Mouse (Mus musculus): ENCODE results near the gene Zfp524.
"Not testable (repeated sequence)": the region's sequence is repeated elsewhere in the genome, so short reads cannot be mapped to it uniquely, and the experiment has no call there.

Gene Zfp524

GRCm38 (mm10) chr7:5016057-5016456, 1.8 kb downstream of the Zfp524 start:
- no peak for DNase-seq (ENCODE audit: low read depth, low spot score)

- DNase-seq (ENCODE audit: low read depth, low spot score): no peak
Observed at GRCm38 (mm10) chr7:5016920-5017319, 2.7 kb downstream of the Zfp524 start.

- no peak for DNase-seq (ENCODE audit: low read depth, low spot score)
Observed at GRCm38 (mm10) chr7:5017352-5017751, 3.1 kb downstream of the Zfp524 start.

- no peak for DNase-seq (ENCODE audit: low read depth, low spot score)
Observed at GRCm38 (mm10) chr7:5017931-5018330, 3.7 kb downstream of the Zfp524 start.

GRCm38 (mm10) chr7:5019576-5019975, 5.4 kb downstream of the Zfp524 start:
- DNase-seq (ENCODE audit: low read depth, low spot score): not testable (repeated sequence)

GRCm38 (mm10) chr7:5020000-5020681, 5.9 kb downstream of the Zfp524 start, which contains the start of the genes Zfp865 and Ccdc106:
TSS of gene Zfp865 (plus strand) at chr7:5020376.
TSS of gene Ccdc106 (plus strand) at chr7:5020553.
- DNase-seq (ENCODE audit: low read depth, low spot score): peak; percentile 95

GRCm38 (mm10) chr7:5020685-5021084, 6.5 kb downstream of the Zfp524 start:
- DNase-seq (ENCODE audit: low read depth, low spot score): no peak

GRCm38 (mm10) chr7:5021197-5021596, 7.0 kb downstream of the Zfp524 start:
- no peak for DNase-seq (ENCODE audit: low read depth, low spot score)

GRCm38 (mm10) chr7:5029543-5029942, 15.3 kb downstream of the Zfp524 start:
- DNase-seq (ENCODE audit: low read depth, low spot score): no peak

- DNase-seq (ENCODE audit: low read depth, low spot score): no peak
Observed at GRCm38 (mm10) chr7:5029946-5030345, 15.7 kb downstream of the Zfp524 start.

GRCm38 (mm10) chr7:5030554-5031275, 16.5 kb downstream of the Zfp524 start:
- no peak for DNase-seq (ENCODE audit: low read depth, low spot score)

- no peak for DNase-seq (ENCODE audit: low read depth, low spot score)
Observed at GRCm38 (mm10) chr7:5031496-5031895, 17.3 kb downstream of the Zfp524 start.

- no peak for DNase-seq (ENCODE audit: low read depth, low spot score)
Observed at GRCm38 (mm10) chr7:5033818-5034217, 19.6 kb downstream of the Zfp524 start, which contains the start of gene 4632433K11Rik. TSS of gene 4632433K11Rik (plus strand) at chr7:5034118.

- no peak for DNase-seq (ENCODE audit: low read depth, low spot score)
Observed at GRCm38 (mm10) chr7:5035628-5036027, 21.4 kb downstream of the Zfp524 start.

GRCm38 (mm10) chr7:5036136-5036535, 21.9 kb downstream of the Zfp524 start:
- DNase-seq (ENCODE audit: low read depth, low spot score): no peak

GRCm38 (mm10) chr7:5037026-5037425, 22.8 kb downstream of the Zfp524 start:
- DNase-seq (ENCODE audit: low read depth, low spot score): no peak

GRCm38 (mm10) chr7:5037467-5037866, 23.3 kb downstream of the Zfp524 start:
- DNase-seq (ENCODE audit: low read depth, low spot score): no peak

GRCm38 (mm10) chr7:5038109-5038732, 24.0 kb downstream of the Zfp524 start, which contains the start of gene Zfp784:
TSS of gene Zfp784 (minus strand) at chr7:5038446.
- peak; percentile 87 for DNase-seq (ENCODE audit: low read depth, low spot score)

GRCm38 (mm10) chr7:5038940-5039339, 24.7 kb downstream of the Zfp524 start:
- DNase-seq (ENCODE audit: low read depth, low spot score): no peak

- no peak for DNase-seq (ENCODE audit: low read depth, low spot score)
Observed at GRCm38 (mm10) chr7:5044981-5045380, 30.8 kb downstream of the Zfp524 start.

- no peak for DNase-seq (ENCODE audit: low read depth, low spot score)
Observed at GRCm38 (mm10) chr7:5046112-5046511, 31.9 kb downstream of the Zfp524 start.

GRCm38 (mm10) chr7:5047313-5047712, 33.1 kb downstream of the Zfp524 start:
- DNase-seq (ENCODE audit: low read depth, low spot score): no peak
